Mouse (Mus musculus): ENCODE data around the gene Nme4. TPM values are rescaled to one million over a fixed set of nuclear protein-coding genes. Genes with fewer than 3 reads are reported as not detected.
"Not testable (repeated sequence)": the region's sequence is repeated elsewhere in the genome, so short reads cannot be mapped to it uniquely, and the experiment has no call there.

Gene Nme4
- polyA plus RNA-seq, 1 experiment from 2014 or later, result 0.31 TPM

DNA sequence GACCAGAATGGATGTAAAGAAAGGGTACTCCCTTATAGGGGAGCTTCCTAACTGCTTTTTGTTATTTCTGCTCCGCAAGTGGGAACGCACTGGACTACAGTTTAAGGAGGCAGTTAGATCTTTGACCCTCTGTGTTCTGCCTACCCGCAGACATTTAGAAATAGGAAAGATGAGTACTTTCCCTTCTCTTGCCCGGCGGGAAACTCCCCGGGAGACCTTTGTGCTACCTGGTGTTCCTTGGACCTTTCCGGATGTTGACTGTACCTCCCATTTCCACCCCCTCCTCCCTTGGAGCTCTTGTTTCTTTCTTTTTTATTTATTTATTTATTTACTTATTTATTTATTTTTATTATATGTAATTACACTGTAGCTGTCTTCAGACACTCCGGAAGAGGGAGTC is 18.7 kb upstream of the Nme4 start:
- ATAC-seq (no peak), DNase-seq (ENCODE audit: low read depth, low spot score) (no peak)
- POLR2A ChIA-PET, result interaction anchor here (1.2 kb wide), 1 partner anchor 11 kb away, joined by 3 read pairs; no protein-coding TSS in a partner anchor
- in situ Hi-C loops (cut with MboI; ENCODE audit: low pct_unique_long_range_greater_than_20kb), result no loop called here
- CTCF ChIA-PET, result interaction anchor here (1.3 to 1.9 kb wide), 2 partner anchors 105 to 129 kb away, joined by 4 read pairs; partner anchors contain the start of gene Fam234a
- no peak for TF ChIP-seq CTCF (IDR thresholded peaks at IDR 0.05)
- H3K27me3 ChIP-seq, result no peaks in the 10 kb centered on the region

DNA sequence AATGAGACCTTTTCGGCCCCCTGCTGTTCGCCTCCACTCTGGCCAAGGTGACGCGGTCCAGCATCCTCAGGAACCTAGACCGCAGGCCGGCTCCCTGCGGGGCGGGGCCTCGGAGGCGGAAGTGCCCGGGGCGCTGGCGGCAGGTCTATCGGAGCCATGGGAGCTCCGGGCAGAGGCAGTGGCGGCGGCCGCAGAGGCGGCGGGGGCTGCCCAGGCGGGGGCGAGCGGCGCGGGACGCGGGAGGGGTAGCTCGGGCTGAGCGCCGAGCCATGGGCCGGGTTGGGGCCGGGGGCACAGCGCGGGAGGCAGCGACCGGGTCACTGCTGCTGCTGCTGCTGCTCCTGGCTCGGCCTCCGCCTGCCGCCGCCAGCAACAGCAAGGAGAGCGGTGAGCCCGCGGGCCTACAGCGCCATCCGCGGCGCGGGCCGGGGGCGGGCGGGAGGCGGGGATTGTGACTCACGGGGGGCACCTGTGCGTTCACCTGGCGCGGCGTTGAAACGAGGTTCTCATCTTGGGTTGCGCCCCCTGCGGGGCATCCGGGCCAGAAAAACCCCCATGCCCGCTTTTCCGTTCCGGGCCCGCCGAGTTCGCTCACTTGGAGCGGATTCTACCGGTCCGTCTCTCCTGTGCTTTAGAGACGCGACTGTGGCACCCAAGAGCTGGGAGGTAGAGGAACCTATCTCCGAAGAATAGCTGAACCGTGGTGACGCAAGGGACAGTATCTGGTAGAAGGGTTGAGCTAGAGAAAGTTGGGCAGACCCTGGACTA is 18.0 kb upstream of the Nme4 start, which contains the start of gene Tmem8:
Gene Tmem8 (plus strand): TSS at position 119 of the 768 bp plus-strand sequence.
- no peak for TF ChIP-seq CTCF (IDR thresholded peaks at IDR 0.05)
- CTCF ChIA-PET, result interaction anchor here (1.3 to 1.9 kb wide), 3 partner anchors 12 to 130 kb away, joined by 4 read pairs; partner anchors contain the start of gene Fam234a
- no peak for DNase-seq (ENCODE audit: low read depth, low spot score)
- in situ Hi-C loops (cut with MboI; ENCODE audit: low pct_unique_long_range_greater_than_20kb), result no loop called here
- POLR2A ChIA-PET, result interaction anchor here (0.5 to 1.2 kb wide), 2 partner anchors 11 to 93 kb away, joined by 3 to 5 read pairs; no protein-coding TSS in a partner anchor
- H3K27me3 ChIP-seq, result no peaks in the 10 kb centered on the region
- peak; percentile 23 for ATAC-seq

DNA sequence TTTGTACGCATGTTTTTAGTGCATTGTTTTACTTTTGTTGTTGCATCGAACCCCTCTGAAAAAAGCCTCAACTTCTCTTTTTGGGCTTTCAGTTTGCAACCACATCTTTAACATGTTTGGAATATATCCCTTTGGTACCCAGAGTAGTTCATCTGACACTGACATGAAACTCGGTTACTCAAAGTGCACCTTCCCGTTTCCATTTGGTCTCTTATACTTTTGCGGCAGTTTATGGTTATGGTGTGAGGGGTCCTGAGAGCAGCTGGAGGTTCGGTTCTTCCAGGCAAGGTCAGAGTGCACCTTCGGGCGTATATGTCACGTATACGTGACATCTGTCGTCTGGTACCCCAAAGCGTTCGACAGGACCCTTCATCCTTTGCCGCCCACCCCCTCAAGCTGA is 17.3 kb upstream of the Nme4 start:
- no peaks in the 10 kb centered on the region for H3K27me3 ChIP-seq
- ChIA-PET POLR2A (interaction anchor here (0.6 to 1.2 kb wide), 2 partner anchors 10 to 825 kb away, joined by 3 read pairs; no protein-coding TSS in a partner anchor), CTCF (interaction anchor here (1.3 to 1.9 kb wide), 2 partner anchors 12 to 103 kb away, joined by 4 read pairs; no protein-coding TSS in a partner anchor)
- TF ChIP-seq CTCF (IDR thresholded peaks at IDR 0.05), result no peak
- DNase-seq (ENCODE audit: low read depth, low spot score) (no peak), ATAC-seq (no peak)
- in situ Hi-C loops (cut with MboI; ENCODE audit: low pct_unique_long_range_greater_than_20kb), result no loop called here

DNA sequence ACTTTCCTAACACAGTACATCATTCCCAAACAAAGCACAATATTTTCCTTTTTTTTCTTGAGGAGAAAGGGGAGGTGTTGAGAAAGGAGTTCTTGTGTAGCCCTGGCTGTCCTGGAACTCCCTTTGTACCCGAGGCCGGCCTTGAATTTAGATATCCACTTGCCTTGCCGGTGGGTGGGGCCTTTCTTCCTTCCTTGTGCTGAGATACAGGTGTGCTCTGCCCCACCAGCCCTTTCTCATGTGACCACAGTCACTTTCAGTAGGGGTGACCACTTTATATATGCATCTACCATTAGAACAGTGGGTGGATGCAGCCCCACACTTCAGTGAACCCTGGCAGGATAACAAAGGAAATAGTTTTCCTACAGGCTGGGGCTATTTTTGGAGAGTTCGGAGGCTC is 16.3 kb upstream of the Nme4 start:
- ChIA-PET POLR2A (no interaction called here), CTCF (no interaction called here)
- no peak for DNase-seq (ENCODE audit: low read depth, low spot score)
- no peaks in the 10 kb centered on the region for H3K27me3 ChIP-seq
- in situ Hi-C loops (cut with MboI; ENCODE audit: low pct_unique_long_range_greater_than_20kb), result no loop called here
- TF ChIP-seq CTCF (IDR thresholded peaks at IDR 0.05), result no peak
- no peak for ATAC-seq

DNA sequence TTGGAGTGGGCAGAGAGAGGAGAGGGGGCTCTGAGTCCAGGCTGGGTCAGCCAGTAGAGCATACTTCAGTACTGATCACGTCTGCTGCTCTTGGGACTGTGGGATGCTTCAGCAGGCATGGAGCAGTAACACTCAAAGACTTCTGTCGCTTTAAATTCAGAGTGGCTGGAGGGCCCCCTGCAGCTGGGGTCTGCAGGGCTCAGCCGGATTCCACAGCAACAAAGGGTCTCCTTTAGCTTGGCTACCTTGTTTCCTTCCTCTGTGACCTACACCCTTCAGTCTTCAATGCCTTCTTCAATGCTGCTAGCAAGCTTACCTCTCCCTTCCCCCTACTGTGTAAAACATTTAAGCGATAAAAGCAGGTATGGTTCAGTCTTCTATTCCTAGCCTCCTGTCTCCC is 15.6 kb upstream of the Nme4 start:
- TF ChIP-seq CTCF (IDR thresholded peaks at IDR 0.05), result no peak
- ChIA-PET CTCF (no interaction called here), POLR2A (no interaction called here)
- in situ Hi-C loops (cut with MboI; ENCODE audit: low pct_unique_long_range_greater_than_20kb), result no loop called here
- no peaks in the 10 kb centered on the region for H3K27me3 ChIP-seq
- DNase-seq (ENCODE audit: low read depth, low spot score), result no peak
- no peak for ATAC-seq

DNA sequence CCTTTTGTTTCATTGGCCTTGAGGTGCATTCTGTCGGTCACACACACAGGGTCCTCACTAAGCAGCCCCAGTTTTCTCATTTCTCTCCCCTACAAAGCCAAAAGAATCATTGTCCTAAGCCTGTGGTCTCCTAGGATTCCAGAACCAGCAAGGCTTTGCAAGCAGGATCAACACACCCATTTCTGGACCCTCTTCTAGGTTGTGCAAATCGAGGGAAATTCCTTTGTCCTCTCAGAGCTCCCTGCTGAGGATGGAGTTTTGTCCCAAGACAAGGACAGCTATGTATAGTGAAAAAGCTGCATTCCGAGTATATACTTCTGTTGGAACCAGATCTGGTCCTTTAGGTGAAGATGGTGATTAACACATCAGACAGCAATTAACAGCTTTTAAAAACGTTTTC is 14.8 kb upstream of the Nme4 start:
- DNase-seq (ENCODE audit: low read depth, low spot score) (no peak), ATAC-seq (no peak)
- ChIA-PET POLR2A (interaction anchor here (0.6 kb wide), 1 partner anchor 54 kb away, joined by 4 read pairs; no protein-coding TSS in a partner anchor), CTCF (no interaction called here)
- H3K27me3 ChIP-seq, result no peaks in the 10 kb centered on the region
- in situ Hi-C loops (cut with MboI; ENCODE audit: low pct_unique_long_range_greater_than_20kb), result no loop called here
- no peak for TF ChIP-seq CTCF (IDR thresholded peaks at IDR 0.05)

DNA sequence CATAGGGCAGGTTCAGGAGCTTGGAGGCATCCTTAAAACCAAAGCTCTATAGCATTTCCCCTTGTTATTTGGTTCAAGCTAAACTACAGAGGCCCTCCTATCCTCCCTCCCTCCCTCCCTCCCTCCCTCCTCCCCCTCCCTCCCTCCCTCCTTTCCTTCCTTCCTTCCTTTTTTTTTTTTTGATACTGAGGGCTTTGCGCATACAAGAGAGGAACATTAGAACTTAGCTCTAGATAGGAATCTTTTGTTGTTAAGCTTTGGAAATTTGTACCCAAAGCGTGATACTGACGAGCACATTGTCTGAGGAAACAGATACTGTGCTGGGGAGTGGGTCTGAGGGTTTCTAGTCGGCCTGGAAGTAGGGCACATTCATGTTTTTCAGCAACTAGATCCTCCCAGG is 10.2 kb upstream of the Nme4 start:
- in situ Hi-C loops (cut with MboI; ENCODE audit: low pct_unique_long_range_greater_than_20kb), result no loop called here
- TF ChIP-seq CTCF (IDR thresholded peaks at IDR 0.05), result no peak
- CTCF ChIA-PET, result interaction anchor here (1.7 kb wide), 1 partner anchor 9 kb away, joined by 3 read pairs; no protein-coding TSS in a partner anchor

DNA sequence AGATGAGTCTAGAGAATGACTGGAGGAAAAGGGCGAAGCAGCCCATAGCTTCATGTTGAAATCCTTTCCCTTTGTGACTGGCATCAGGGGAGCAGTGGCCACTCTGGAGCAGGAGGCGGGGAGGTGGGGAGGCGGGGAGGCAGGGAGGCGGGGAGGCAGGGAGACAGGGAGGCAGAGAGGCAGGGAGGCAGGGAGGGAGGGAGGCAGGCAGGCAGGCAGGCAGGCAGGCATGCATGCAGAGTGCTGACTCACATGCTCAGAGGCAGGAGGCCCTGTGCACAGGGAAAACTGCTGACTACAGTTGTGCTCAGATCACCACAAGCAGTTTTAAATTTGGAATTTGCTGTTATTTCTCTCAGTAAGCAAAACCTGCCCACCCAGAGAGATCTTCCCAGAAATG is 6.1 kb upstream of the Nme4 start:
- ChIA-PET POLR2A (no interaction called here), CTCF (interaction anchor here (1.1 to 1.7 kb wide), 2 partner anchors 11 kb away, joined by 4 read pairs; partner anchors contain the start of genes Decr2 and Tmem8)
- no peaks in the 10 kb centered on the region for H3K27me3 ChIP-seq
- DNase-seq (ENCODE audit: low read depth, low spot score) (no peak), ATAC-seq (peak; percentile 84)
- in situ Hi-C loops (cut with MboI; ENCODE audit: low pct_unique_long_range_greater_than_20kb), result no loop called here
- no peak for TF ChIP-seq CTCF (IDR thresholded peaks at IDR 0.05)

More for the DNA sequence above, 10.2 kb upstream of the Nme4 start:
- POLR2A ChIA-PET, result no interaction called here
- ATAC-seq (no peak), DNase-seq (ENCODE audit: low read depth, low spot score) (no peak)
- no peaks in the 10 kb centered on the region for H3K27me3 ChIP-seq

DNA sequence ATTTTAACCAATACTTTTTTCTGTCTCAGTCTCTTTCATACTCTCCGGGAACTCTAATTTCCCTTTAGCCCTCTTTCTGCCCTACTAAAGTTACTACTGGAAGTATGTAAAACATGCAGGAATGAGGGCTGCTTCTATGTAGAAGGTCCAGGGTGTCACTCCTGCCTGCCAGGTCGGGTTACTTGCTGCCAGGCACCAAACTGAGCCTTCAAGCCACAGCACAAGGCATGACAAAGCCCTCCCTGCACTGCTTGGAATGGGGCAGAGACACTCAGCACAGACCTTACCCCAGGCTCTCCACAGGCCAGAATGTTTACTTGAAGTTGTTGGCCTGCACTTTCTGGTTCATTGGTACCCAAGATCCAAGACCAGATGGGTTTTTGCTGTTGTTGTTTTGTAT is 4.8 kb upstream of the Nme4 start:
- in situ Hi-C loops (cut with MboI; ENCODE audit: low pct_unique_long_range_greater_than_20kb), result no loop called here
- CTCF ChIA-PET, result interaction anchor here (1.1 to 1.7 kb wide), 2 partner anchors 10 to 13 kb away, joined by 4 read pairs; partner anchors contain the start of genes Decr2 and Tmem8
- no peak for DNase-seq (ENCODE audit: low read depth, low spot score)

DNA sequence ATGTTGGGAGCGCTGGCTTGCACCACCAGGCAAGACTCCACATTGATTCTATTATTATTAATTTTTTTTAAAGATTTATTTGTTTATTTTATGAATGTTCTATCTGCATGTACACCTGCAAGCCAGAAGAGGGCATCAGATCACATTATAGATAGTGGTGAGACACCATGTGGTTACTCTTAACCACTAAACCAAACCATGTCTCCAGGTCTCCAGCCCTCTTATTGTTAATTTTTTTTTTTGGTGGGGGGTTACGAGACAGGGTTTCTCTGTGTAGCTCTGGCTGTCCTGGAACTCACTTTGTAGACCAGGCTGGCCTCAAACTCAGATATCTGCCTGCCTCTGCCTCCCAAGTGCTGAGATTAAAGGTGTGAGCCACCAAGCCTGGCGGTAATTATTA is 3.9 kb upstream of the Nme4 start:
- CTCF ChIA-PET, result interaction anchor here (0.7 kb wide), 1 partner anchor 9 kb away, joined by 3 read pairs; no protein-coding TSS in a partner anchor
- ATAC-seq; POLR2A ChIA-PET; H3K27me3 ChIP-seq; DNase-seq (ENCODE audit: low read depth, low spot score); in situ Hi-C loops (cut with MboI; ENCODE audit: low pct_unique_long_range_greater_than_20kb): not testable (repeated sequence)
- peak; percentile 46 for TF ChIP-seq CTCF (IDR thresholded peaks at IDR 0.05)

More for the DNA sequence above, 4.8 kb upstream of the Nme4 start:
- no peak for ATAC-seq
- POLR2A ChIA-PET, result no interaction called here
- peaks cover under 1% of the 10 kb centered on the region for H3K27me3 ChIP-seq
- no peak for TF ChIP-seq CTCF (IDR thresholded peaks at IDR 0.05)

DNA sequence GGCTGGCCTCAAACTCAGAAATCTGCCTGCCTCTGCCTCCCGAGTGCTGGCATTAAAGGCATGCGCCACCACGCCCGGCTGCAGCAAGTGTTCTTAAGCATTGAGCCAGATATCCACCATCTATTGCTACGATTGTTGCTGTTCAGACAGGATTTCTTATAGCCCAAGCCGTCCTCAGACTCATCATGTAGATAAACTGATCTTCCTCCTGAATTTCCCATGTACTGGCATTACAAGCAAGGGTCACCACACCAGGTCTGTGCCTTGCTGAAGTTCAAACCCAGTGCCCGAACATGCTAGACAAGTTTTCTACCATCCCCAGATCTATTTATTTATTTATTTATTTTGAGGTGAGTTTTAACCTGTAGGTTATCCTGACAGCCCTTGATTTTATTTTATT is 3.1 kb upstream of the Nme4 start:
- CTCF ChIA-PET, result interaction anchor here (1.2 kb wide), 1 partner anchor 57 kb away, joined by 3 read pairs; no protein-coding TSS in a partner anchor
- in situ Hi-C loops (cut with MboI; ENCODE audit: low pct_unique_long_range_greater_than_20kb), result no loop called here
- POLR2A ChIA-PET, result no interaction called here
- ATAC-seq (no peak), DNase-seq (ENCODE audit: low read depth, low spot score) (no peak)
- peak; percentile 6 for TF ChIP-seq CTCF (IDR thresholded peaks at IDR 0.05)
- H3K27me3 ChIP-seq, result peaks cover 9% of the 10 kb centered on the region
